Mouse (Mus musculus): Measurements from ENCODE around the gene Zbtb11. TPM values are rescaled to one million over a fixed set of nuclear protein-coding genes. Genes with fewer than 3 reads are reported as not detected.
A peak's percentile ranks its signal among the peaks of the same experiment; 100 is the strongest.
"Not testable (repeated sequence)": the region's sequence is repeated elsewhere in the genome, so short reads cannot be mapped to it uniquely, and the experiment has no call there.

The Zbtb11 gene
- polyA plus RNA-seq, 1 experiment from 2014 or later, result 16.5 TPM

GRCm38 (mm10) chr16:55951679-55952327 is 21.9 kb upstream of the Zbtb11 start:
- Histone ChIP-seq H3K9me3 (no peaks in the 10 kb centered on the region), H3K27ac (no peak overlapping the region), H3K36me3 (replicated peaks) (no peaks in the 10 kb centered on the region), H3K27me3 (ENCODE audit: poor library complexity, severe bottlenecking) (no peaks in the 10 kb centered on the region), H3K4me1 (no peaks in the 10 kb centered on the region), H3K4me3 (no peak overlapping the region)
- DNase-seq (ENCODE audit: extremely low spot score, low spot score), result no peak
- WGBS, result 84% methylated on average over 7 of the region's 7 CpGs

- DNase-seq (ENCODE audit: extremely low spot score, low spot score), result no peak
- no peaks in the 10 kb centered on the region for H3K27me3 ChIP-seq (ENCODE audit: poor library complexity, severe bottlenecking)
- no peaks in the 10 kb centered on the region for H3K4me1 ChIP-seq
- no peaks in the 10 kb centered on the region for H3K9me3 ChIP-seq
- no peaks in the 10 kb centered on the region for H3K36me3 ChIP-seq (replicated peaks)
- H3K4me3 ChIP-seq, result no peak overlapping the region
- no peak overlapping the region for H3K27ac ChIP-seq
Observed at GRCm38 (mm10) chr16:55952771-55953170, 20.9 kb upstream of the Zbtb11 start.

- H3K27me3 ChIP-seq (ENCODE audit: poor library complexity, severe bottlenecking); H3K4me3 ChIP-seq; H3K36me3 ChIP-seq (replicated peaks); H3K9me3 ChIP-seq; DNase-seq (ENCODE audit: extremely low spot score, low spot score); H3K4me1 ChIP-seq; H3K27ac ChIP-seq: not testable (repeated sequence)
- WGBS, result 96% methylated on average over 9 of the region's 9 CpGs
Observed at GRCm38 (mm10) chr16:55954196-55954595, 19.5 kb upstream of the Zbtb11 start.

- peaks cover 15% of the 10 kb centered on the region for H3K4me1 ChIP-seq
- not testable (repeated sequence) for H3K27ac ChIP-seq; DNase-seq (ENCODE audit: extremely low spot score, low spot score); H3K27me3 ChIP-seq (ENCODE audit: poor library complexity, severe bottlenecking); H3K9me3 ChIP-seq; H3K4me3 ChIP-seq
- H3K36me3 ChIP-seq (replicated peaks), result peaks cover 11% of the 10 kb centered on the region
- 92% methylated on average over 6 of the region's 11 CpGs for WGBS
Observed at GRCm38 (mm10) chr16:55963068-55963467, 10.6 kb upstream of the Zbtb11 start.

GRCm38 (mm10) chr16:55964126-55964949 is 9.3 kb upstream of the Zbtb11 start:
- Histone ChIP-seq H3K4me1 (peaks cover 25% of the 10 kb centered on the region), H3K27me3 (ENCODE audit: poor library complexity, severe bottlenecking) (no peaks in the 10 kb centered on the region), H3K4me3 (no peak overlapping the region), H3K36me3 (replicated peaks) (peaks cover 23% of the 10 kb centered on the region), H3K27ac (no peak overlapping the region), H3K9me3 (no peaks in the 10 kb centered on the region)
- WGBS, result 72% methylated on average over 4 of the region's 4 CpGs
- DNase-seq (ENCODE audit: extremely low spot score, low spot score), result no peak

GRCm38 (mm10) chr16:55966212-55966871 is 7.3 kb upstream of the Zbtb11 start, which contains the start of gene Rpl24:
Gene Rpl24, plus strand, starts transcription at chr16:55966275.
- Histone ChIP-seq H3K27me3 (ENCODE audit: poor library complexity, severe bottlenecking) (no peaks in the 10 kb centered on the region), H3K27ac (peak within 1 kb of the TSS; percentile 97), H3K4me1 (peaks cover 29% of the 10 kb centered on the region), H3K36me3 (replicated peaks) (peaks cover 43% of the 10 kb centered on the region), H3K4me3 (peak within 1 kb of the TSS; percentile 85), H3K9me3 (no peaks in the 10 kb centered on the region)
- WGBS, result under 1% methylated on average over 42 of the region's 42 CpGs
- peak; percentile 95 for DNase-seq (ENCODE audit: extremely low spot score, low spot score)

- H3K9me3 ChIP-seq, result no peaks in the 10 kb centered on the region
- H3K36me3 ChIP-seq (replicated peaks), result peaks cover 52% of the 10 kb centered on the region
- H3K27ac ChIP-seq, result peak overlapping the region; percentile 97
- 40% methylated on average over 1 of the region's 1 CpGs for WGBS
- H3K4me1 ChIP-seq, result peaks cover 29% of the 10 kb centered on the region
- H3K27me3 ChIP-seq (ENCODE audit: poor library complexity, severe bottlenecking), result no peaks in the 10 kb centered on the region
- H3K4me3 ChIP-seq, result peak overlapping the region; percentile 85
- no peak for DNase-seq (ENCODE audit: extremely low spot score, low spot score)
Observed at GRCm38 (mm10) chr16:55967221-55967620, 6.5 kb upstream of the Zbtb11 start.

GRCm38 (mm10) chr16:55969147-55969546 is 4.5 kb upstream of the Zbtb11 start:
- peaks cover 57% of the 10 kb centered on the region for H3K36me3 ChIP-seq (replicated peaks)
- WGBS, result 91% methylated on average over 3 of the region's 3 CpGs
- peak overlapping the region; percentile 6; the same call in 1 of the 2 replicates for H3K4me3 ChIP-seq
- H3K27me3 ChIP-seq (ENCODE audit: poor library complexity, severe bottlenecking), result no peaks in the 10 kb centered on the region
- H3K9me3 ChIP-seq, result no peaks in the 10 kb centered on the region
- peaks cover 38% of the 10 kb centered on the region for H3K4me1 ChIP-seq
- no peak for DNase-seq (ENCODE audit: extremely low spot score, low spot score)
- H3K27ac ChIP-seq, result no peak overlapping the region

GRCm38 (mm10) chr16:55970416-55970815 is 3.3 kb upstream of the Zbtb11 start:
- H3K9me3 ChIP-seq, result no peaks in the 10 kb centered on the region
- H3K27me3 ChIP-seq (ENCODE audit: poor library complexity, severe bottlenecking), result no peaks in the 10 kb centered on the region
- WGBS, result 96% methylated on average over 5 of the region's 5 CpGs
- no peak overlapping the region for H3K4me3 ChIP-seq
- H3K36me3 ChIP-seq (replicated peaks), result peaks cover 57% of the 10 kb centered on the region
- no peak overlapping the region for H3K27ac ChIP-seq
- H3K4me1 ChIP-seq, result peaks cover 45% of the 10 kb centered on the region
- no peak for DNase-seq (ENCODE audit: extremely low spot score, low spot score)

- no peak for DNase-seq (ENCODE audit: extremely low spot score, low spot score)
- H3K36me3 ChIP-seq (replicated peaks), result peaks cover 56% of the 10 kb centered on the region
- no peak overlapping the region; the same call in 1 of the 2 replicates for H3K4me3 ChIP-seq
- H3K9me3 ChIP-seq, result no peaks in the 10 kb centered on the region
- no peak overlapping the region for H3K27ac ChIP-seq
- WGBS, result 82% methylated on average over 6 of the region's 6 CpGs
- H3K27me3 ChIP-seq (ENCODE audit: poor library complexity, severe bottlenecking), result no peaks in the 10 kb centered on the region
- H3K4me1 ChIP-seq, result peaks cover 52% of the 10 kb centered on the region
Observed at GRCm38 (mm10) chr16:55971735-55972615, 1.7 kb upstream of the Zbtb11 start.

- Histone ChIP-seq H3K4me3 (peak overlapping the region; percentile 99), H3K4me1 (peaks cover 45% of the 10 kb centered on the region), H3K27ac (peak overlapping the region; percentile 89; the same call in 1 of the 2 replicates), H3K27me3 (ENCODE audit: poor library complexity, severe bottlenecking) (no peaks in the 10 kb centered on the region), H3K36me3 (replicated peaks) (peaks cover 52% of the 10 kb centered on the region), H3K9me3 (no peaks in the 10 kb centered on the region)
- DNase-seq (ENCODE audit: extremely low spot score, low spot score), result no peak
- 64% methylated on average over 10 of the region's 10 CpGs for WGBS
Observed at GRCm38 (mm10) chr16:55972626-55973201, 969 bp upstream of the Zbtb11 start.

All from forebrain, embryonic 10.5 days (tissue).